Comparison of ENCODE assay signal across 10 mouse cellular contexts in genomic region chr11:75421375-75422012, GRCm38 (mm10). TPM values are rescaled to one million over a fixed set of nuclear protein-coding genes. Genes with fewer than 3 reads are reported as not detected.
DNase-seq lines count a peak whose midpoint lies in the region; ATAC-seq and TF ChIP-seq lines count a peak whose summit lies in the region.
"Had no signal": no experiment of that assay in that cellular context is flagged by ENCODE, and none has a peak within 500 bp of the region (broad histone marks: within the 10 kb centered on the region; RNA-seq: fewer than 3 reads in every experiment).

No protein-coding gene starts in this region.

- no peaks in the 10 kb centered on the region for H3K27me3 ChIP-seq in heart, embryonic 10.5 days (ENCODE audit: insufficient read depth, poor library complexity, severe bottlenecking)
- no peaks in the 10 kb centered on the region for H3K27me3 ChIP-seq in heart, postnatal 0 days (ENCODE audit: control insufficient read depth, insufficient read depth, low read length)

- TF ChIP-seq CTCF in heart, postnatal 0 days (IDR thresholded peaks at IDR 0.05; ENCODE audit: low read depth) = no peak

- peaks cover 5% of the 10 kb centered on the region; the same call in 1 of the 2 replicates for H3K36me3 ChIP-seq in heart, embryonic 10.5 days
- H3K36me3 ChIP-seq in heart, postnatal 0 days (replicated peaks; ENCODE audit: control insufficient read depth, insufficient read depth, low read length) = no peaks in the 10 kb centered on the region

- ATAC-seq in heart, postnatal 0 days (ENCODE audit: insufficient read depth, low read depth) = no peak

- TF ChIP-seq EP300 in heart, postnatal 0 days (IDR thresholded peaks at IDR 0.05; ENCODE audit: low read depth) = no peak

- no peaks in the 10 kb centered on the region for H3K9me3 ChIP-seq in heart, embryonic 10.5 days
- H3K9me3 ChIP-seq in heart, postnatal 0 days (replicated peaks; ENCODE audit: control insufficient read depth, low read length) = no peaks in the 10 kb centered on the region

- peak overlapping the region; percentile 72 for H3K27ac ChIP-seq in heart, embryonic 10.5 days
- no peak overlapping the region for H3K27ac ChIP-seq in heart, postnatal 0 days (ENCODE audit: low read depth)

- peak overlapping the region; percentile 51 for H3K4me3 ChIP-seq in heart, embryonic 10.5 days
- H3K4me3 ChIP-seq in heart, postnatal 0 days (ENCODE audit: low read depth, low read length) = peak overlapping the region; percentile 18; the same call in 1 of the 2 replicates

- peaks cover 25% of the 10 kb centered on the region for H3K4me1 ChIP-seq in heart, embryonic 10.5 days
- no peaks in the 10 kb centered on the region for H3K4me1 ChIP-seq in heart, postnatal 0 days (ENCODE audit: control insufficient read depth, insufficient read depth)

- WGBS in heart, embryonic 10.5 days = 43% methylated on average over 6 of the region's 6 CpGs
- WGBS in heart, postnatal 0 days = 55% methylated on average over 6 of the region's 6 CpGs

- no peak overlapping the region for H3K9ac ChIP-seq in heart, postnatal 0 days (replicated peaks; ENCODE audit: low read depth, low read length)

- no peak for DNase-seq in heart, embryonic 10.5 days (ENCODE audit: low spot score)
- no peak for DNase-seq in heart, postnatal 4 days
- DNase-seq in embryo, embryonic 10.5 days (ENCODE audit: low spot score) = peak; percentile 65
- no peak for DNase-seq in heart, postnatal 0 days (ENCODE audit: low spot score)
- DNase-seq in mesoderm, embryonic 11.5 days (ENCODE audit: low read depth, low spot score) = peak; percentile 50
- no peak for DNase-seq in layer of hippocampus, postnatal 36 days
- DNase-seq in spleen, postnatal 10 days (ENCODE audit: low spot score in 2 of 2) = no peak
- DNase-seq in right cerebral cortex, postnatal 10 days (ENCODE audit: low spot score in 2 of 2) = no peak
- DNase-seq: cerebellum, adult 2 months; kidney, postnatal 36 days had no signal

- H3K4me2 ChIP-seq in heart, postnatal 0 days (ENCODE audit: low read depth, low read length) = peak overlapping the region; percentile 31

RNA-seq across cellular contexts. Expression of gene Serpinf1, which starts 1.0 kb away (rescaled TPM):
- 53.6 and 168 TPM in 2 replicates for polyA plus RNA-seq in heart, embryonic 10.5 days (2016; fragmentation: Nextera tagmentation; extraction: Ambion mirVana)
- total RNA-seq in heart, postnatal 4 days (2021) = 10 to 100 TPM; 12.7 to 16.9 TPM
- 27.3 and 112 TPM in 2 replicates for total RNA-seq in heart, postnatal 0 days (2014; rRNA removed; ENCODE audit: low replicate concordance)
- polyA plus RNA-seq in heart, postnatal 0 days (2015; fragmentation: Nextera tagmentation; extraction: Ambion mirVana) = 20.4 and 24.4 TPM in 2 replicates
- 10 to 100 TPM; 12.5 to 17.0 TPM for total RNA-seq in layer of hippocampus, postnatal 36 days (2021)

RNA-seq across cellular contexts. Expression of gene Serpinf2, which starts 17.9 kb away (rescaled TPM):
- 3.6 and 98.2 TPM in 2 replicates for polyA plus RNA-seq in heart, embryonic 10.5 days (2016; fragmentation: Nextera tagmentation; extraction: Ambion mirVana)
- total RNA-seq in heart, postnatal 4 days (2021) = under 1 TPM in 1 of 2 experiments, not detected in 1; 0.11 TPM
- 1.2 and 2.4 TPM in 2 replicates for total RNA-seq in heart, postnatal 0 days (2014; rRNA removed; ENCODE audit: low replicate concordance)
- not detected in 2 replicates for polyA plus RNA-seq in heart, postnatal 0 days (2015; fragmentation: Nextera tagmentation; extraction: Ambion mirVana)
- total RNA-seq in layer of hippocampus, postnatal 36 days (2021) = under 1 TPM; 0.40 to 0.50 TPM

RNA-seq across cellular contexts. Expression of gene Wdr81, which starts 33.0 kb away (rescaled TPM):
- 6.9 and 7.6 TPM in 2 replicates for polyA plus RNA-seq in heart, embryonic 10.5 days (2016; fragmentation: Nextera tagmentation; extraction: Ambion mirVana)
- 1 to 10 TPM; 5.2 to 6.0 TPM for total RNA-seq in heart, postnatal 4 days (2021)
- total RNA-seq in heart, postnatal 0 days (2014; rRNA removed; ENCODE audit: low replicate concordance) = 11.8 and 12.0 TPM in 2 replicates
- 2.0 and 2.2 TPM in 2 replicates for polyA plus RNA-seq in heart, postnatal 0 days (2015; fragmentation: Nextera tagmentation; extraction: Ambion mirVana)
- total RNA-seq in layer of hippocampus, postnatal 36 days (2021) = 10 to 100 TPM; 20.6 to 22.6 TPM

RNA-seq across cellular contexts. Expression of gene Tlcd2, which starts 40.0 kb away (rescaled TPM):
- 12.8 and 21.3 TPM in 2 replicates for polyA plus RNA-seq in heart, embryonic 10.5 days (2016; fragmentation: Nextera tagmentation; extraction: Ambion mirVana)
- total RNA-seq in heart, postnatal 4 days (2021) = 1 to 10 TPM; 6.1 to 6.7 TPM
- 9.2 and 25.3 TPM in 2 replicates for total RNA-seq in heart, postnatal 0 days (2014; rRNA removed; ENCODE audit: low replicate concordance)
- 14.2 and 16.9 TPM in 2 replicates for polyA plus RNA-seq in heart, postnatal 0 days (2015; fragmentation: Nextera tagmentation; extraction: Ambion mirVana)
- under 1 TPM; 0.40 to 0.85 TPM for total RNA-seq in layer of hippocampus, postnatal 36 days (2021)

Comparison
In these comparisons a context has a peak if more than half of its experiments do, and no peak if none do; other contexts are left out.
1. DNase-seq: peak in embryo, embryonic 10.5 days (single experiment) and mesoderm, embryonic 11.5 days (single experiment); none in heart, embryonic 10.5 days (single experiment), heart, postnatal 4 days (single experiment), heart, postnatal 0 days (single experiment), layer of hippocampus, postnatal 36 days (0 of 2), spleen, postnatal 10 days (0 of 2) and right cerebral cortex, postnatal 10 days (0 of 2).